Mouse (Mus musculus) right cerebral cortex, postnatal 14 days (tissue): Measurements from ENCODE around the gene Scarf1.

Experiments
- DNase-seq: peaks from one replicate; pipeline ENCODE4 v3.0.0; 2022

Gene Scarf1

DNA sequence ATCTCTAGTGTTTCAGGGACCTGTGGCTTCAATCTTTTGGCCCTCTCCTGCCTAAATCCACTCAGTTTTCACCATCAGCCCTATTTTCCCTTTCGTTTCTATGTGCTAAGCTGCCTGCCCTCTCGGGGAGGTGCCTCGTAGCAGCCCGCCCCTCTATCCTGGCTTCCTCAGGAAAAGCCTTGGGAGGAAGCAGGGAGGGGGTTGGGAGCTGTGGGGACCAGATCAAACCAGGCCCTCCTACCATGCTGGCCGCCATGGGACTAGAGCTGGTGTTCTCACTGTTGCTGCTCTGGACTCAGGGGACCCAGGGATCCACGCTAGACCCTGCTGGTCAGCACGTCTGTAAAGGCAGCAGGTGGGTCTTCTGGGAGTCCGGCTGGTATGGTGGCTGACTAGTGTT lies at the start of gene Scarf1:
Scarf1 (plus strand) TSS at position 205 of the 400 bp plus-strand sequence.
- no peak for DNase-seq

DNA sequence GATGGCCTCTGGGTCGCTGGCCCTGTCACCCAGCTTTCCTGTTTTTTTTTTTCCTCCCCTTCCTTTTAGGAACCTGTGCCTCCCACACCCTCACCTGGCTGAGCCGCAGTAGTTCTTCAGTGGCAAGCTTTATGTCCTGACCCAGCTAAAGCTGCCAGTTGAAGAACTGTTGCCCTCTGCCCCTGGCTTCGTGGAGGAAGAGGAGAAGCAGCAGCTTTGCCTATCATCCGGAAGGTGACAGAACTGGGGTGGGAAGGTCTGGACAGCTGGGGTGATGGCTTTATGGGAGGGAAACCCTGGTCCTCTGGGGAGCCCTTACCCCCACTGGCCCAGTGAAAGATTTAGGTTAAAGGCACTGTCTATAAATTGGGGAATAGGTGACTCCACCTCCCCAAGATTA lies 49.7 kb upstream of the Scarf1 start:
- DNase-seq, result no peak

DNA sequence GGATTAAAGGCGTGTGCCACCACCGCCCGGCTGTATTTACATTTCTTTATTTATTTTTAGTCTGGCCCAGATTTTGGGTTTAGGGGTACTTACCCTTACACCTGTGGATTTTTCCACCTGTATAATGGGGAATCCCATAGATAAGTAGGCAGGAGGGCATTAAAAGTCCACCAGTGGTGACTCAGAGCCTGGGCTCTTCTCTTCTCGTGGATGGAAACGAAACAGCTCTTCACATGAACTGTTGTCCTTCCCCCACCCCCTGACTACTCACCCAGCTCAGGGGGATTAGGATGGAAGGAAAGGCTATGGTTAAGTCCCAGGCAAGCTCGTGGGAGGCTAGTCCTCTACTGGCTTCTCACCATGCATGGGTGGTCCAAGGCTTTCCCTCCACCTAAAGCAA lies 48.9 kb upstream of the Scarf1 start:
- DNase-seq, result no peak

DNA sequence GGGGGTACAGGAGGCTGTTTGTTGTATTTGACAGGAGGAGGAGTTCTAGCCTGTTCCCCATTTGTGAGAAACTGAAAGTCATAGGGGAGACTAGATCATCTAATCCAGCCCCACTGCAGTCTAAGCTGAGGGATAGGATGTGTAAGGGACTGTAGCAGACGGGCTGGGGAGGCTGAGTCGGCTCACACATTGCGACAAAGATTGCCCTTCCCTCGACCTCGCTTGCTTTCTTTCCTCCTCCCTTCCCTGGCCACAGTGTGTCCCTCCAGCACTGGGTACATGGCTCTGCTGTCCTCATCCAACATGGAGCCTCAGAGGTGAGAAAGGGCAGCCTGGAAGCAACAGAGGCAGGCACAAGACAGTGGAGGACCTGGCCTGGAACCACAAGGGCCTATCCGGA lies 48.3 kb upstream of the Scarf1 start:
- no peak for DNase-seq

DNA sequence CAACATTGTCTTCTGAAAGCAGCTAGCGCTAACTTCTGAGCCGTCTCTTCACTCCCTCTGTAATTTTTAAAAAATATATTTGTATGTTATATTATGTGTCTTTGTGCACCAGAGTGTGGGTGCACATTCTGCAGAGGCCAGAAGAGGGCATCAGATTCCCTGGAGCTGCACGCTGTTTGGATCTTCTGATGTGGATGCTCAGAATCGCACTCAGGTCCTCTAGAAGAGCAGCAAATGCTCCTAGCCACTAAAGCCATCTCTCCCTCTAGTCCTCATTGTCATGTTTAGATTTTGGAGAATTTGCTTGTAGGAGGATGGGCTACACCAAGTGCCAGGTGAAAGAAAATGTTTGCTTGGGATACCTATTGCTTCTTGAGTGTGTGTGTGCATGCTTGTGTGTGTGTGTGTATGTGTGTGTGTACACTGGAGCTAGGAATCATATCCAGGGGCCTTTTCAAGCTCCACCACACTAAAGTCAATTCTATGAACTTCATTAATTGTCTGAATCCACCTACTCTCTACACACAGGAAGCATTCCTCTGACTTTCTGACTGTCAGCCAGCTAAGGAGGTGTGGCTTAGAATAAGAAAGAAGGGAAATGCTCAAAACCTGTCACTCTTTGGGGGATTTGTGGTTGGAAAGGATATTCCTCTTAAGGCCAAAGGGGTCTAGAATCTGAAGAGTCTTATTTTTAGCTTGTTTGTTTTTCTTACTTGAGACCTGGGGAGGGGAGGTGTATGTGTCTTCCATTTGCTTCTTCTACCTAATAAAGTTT lies 46.4 kb upstream of the Scarf1 start:
- DNase-seq, result no peak

DNA sequence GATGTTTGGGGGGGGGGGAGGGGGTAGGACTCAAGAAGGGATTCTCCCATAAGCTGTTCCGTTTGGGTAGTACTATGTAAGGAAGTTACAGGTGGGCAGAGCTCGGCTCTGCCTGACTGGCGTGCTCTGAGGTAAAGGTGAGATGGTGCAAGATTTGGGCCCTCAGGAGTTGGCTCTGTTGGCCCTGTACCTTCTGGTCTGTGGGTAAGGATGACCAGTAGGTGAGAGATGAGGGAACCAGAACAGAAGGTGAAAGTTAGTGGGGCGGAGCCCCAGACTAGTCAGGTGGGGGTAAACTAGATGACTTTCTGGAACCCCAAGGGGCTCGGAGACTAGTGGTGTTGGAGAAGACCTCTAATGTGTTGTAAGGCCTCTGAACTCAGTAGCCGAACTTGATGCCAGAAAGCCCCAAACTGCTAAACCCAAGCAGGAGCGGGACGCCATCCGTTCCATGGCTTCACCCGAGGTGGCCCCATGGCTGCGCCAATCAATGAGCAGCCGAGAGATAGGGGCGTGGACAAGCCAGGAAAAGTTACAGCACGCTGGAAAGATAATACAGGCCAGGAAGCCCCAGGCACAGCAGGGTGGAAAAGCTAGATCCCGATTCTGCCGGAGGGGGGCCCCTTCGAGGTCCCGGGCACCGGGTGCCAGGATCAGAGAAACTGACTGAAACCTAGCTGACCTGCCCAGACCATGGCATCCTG lies 45.7 kb upstream of the Scarf1 start:
- DNase-seq, result no peak

DNA sequence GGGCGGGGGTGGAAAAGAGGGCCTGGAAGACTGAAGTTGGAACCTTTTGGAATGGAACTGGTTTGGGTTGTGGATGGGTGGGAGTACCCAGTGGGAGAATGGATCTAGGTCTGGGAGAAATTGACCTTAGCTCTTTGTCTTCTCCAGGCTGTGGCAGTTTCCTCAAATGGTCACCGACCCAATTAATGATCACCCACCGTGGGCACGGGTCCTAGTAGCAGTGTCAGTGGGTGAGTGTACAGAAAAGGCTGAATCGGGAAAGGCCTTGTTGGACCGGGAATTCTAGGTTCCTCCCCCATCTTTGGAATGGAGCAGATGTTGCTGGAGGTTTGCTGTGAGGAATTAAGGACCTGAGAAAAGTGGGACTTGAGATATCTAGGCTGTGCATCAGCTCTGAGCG lies 44.9 kb upstream of the Scarf1 start:
- DNase-seq, result no peak

DNA sequence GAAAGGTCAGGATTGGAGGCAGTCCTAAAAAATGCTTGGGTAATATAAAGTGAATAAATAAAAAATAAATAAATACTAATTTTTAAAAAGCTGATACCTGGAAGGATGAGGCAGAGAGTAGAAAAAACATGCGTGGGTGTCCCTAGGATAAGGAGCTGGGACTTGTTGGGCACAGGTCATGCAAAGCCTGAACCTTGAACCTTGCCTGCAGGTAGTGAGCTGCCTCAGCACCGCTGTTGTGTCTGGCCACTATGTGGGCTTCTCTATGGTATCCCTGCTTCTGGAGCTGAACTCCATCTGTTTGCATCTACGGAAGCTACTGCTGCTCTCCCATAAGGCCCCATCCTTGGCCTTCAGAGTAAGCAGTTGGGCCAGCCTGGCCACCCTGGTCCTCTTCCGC lies 44.1 kb upstream of the Scarf1 start:
- no peak for DNase-seq

DNA sequence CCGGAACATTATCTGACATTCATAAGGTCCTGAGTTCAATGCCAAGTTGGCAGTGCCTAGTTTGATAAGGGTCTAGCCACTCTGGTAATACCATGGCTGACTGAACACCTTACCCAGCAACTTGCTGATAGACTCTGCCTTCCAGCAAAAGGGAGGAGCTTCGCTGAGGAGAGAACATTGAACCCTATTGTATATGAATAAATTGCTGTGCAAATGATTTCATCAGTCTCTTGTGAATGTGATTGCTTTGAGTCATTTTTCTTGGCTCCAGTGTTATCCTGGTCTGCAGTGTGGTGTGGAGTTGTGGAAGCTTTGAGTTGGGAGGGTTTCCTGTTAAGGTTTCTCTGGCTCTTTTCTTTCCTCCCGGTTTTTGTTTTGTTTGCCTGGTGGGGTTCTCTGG lies 42.7 kb upstream of the Scarf1 start:
- no peak for DNase-seq

DNA sequence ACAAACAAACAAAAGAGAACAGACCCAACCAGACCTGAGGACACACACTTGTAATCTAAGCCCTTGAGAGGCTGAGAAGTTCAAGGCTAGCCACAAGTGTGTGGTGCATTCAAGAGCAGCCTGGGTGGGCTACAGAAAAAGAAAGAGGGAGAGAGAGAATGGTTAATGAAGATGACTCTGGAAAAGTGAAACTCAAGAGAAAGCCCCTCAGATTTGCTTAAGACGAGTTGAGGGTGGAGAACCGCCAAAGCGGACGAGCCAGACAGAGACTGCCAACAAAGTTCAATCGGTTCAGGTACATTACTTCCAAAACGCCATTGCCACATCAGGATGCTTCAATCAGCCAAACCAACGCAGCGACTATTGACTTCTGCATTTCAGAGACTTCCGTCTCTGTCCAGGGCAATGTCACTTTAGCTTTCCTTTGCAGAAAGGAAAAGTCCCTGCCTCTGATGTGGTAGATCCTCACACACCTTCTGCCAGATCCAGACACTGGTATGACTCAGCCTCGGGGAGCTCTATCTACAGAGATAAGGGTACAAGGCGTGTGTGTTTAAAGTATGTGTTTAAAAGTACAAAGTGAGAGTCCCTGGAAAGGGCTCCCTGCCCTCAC lies 40.8 kb upstream of the Scarf1 start:
- no peak for DNase-seq

DNA sequence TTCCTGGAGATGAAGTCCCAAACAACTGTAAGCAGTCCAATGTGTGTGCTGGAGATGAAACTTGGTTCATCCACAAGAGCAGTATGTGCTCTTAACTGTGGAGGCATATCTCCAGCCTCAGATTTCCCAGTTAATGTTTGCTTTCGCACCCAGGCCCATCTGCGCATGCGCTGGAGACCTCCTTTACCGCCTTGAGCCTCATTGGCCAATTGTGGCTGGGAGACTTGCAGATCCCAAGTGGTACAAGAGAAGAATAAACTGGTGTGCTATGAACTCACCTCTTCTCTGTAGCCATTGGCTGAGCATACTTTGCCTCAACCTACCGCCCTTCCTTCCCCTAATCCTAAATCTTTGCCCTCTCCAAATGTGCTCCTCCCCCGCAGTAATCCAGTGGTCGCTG lies 40.0 kb upstream of the Scarf1 start:
- DNase-seq, result no peak

DNA sequence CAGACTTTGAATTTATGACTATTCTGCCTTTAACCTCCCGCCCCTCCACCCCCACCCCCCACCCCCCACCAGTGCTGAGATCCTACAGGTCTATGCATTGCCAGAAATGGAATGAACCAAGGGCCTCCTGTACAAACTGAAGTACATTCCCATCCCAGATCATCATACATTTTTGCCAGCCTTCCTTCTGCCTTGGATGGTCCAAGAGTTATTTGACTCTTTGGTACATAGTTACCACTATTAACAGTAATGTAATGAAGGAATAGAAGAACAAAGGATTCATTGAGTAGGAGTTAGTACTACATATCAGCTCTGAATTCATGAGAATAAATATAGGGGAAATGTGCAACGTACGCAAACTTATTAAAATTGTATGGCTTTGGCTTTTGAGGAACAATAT lies 27.1 kb upstream of the Scarf1 start:
- no peak for DNase-seq

DNA sequence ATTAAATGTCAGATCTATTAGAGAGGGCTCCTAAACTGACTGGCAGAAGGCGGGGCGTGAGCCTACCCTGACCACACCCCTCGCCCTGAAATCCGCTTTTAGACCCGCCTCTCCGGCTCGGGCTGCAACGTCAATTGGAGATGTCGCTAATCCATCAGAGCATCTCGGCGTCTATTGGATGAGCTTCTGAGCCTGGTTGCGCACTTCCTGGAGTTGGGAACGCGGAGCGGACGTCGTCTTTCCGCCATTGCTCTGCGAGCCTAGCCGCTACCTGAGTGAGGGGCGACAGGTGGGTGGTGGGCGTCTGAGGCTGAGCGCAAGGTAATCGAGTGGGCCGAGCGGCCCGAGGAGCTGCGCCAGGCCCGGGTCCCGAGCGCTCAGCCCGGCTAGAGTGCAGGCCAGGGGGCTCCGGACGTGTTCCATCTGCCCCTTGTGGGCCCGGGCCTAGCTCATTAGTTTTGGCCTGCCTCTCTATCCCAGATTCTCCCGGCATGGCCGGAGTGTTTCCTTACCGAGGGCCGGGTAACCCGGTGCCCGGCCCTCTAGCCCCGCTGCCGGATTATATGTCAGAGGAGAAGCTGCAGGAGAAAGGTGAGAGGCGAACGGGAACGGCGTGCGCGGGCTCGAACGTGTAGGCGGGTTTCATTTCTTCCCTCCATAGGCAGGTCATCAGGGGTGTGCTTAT lies 26.6 kb upstream of the Scarf1 start, which contains the start of gene Prpf8:
Prpf8 (plus strand) TSS at position 216 of the 685 bp plus-strand sequence.
- peak; percentile 91 for DNase-seq

DNA sequence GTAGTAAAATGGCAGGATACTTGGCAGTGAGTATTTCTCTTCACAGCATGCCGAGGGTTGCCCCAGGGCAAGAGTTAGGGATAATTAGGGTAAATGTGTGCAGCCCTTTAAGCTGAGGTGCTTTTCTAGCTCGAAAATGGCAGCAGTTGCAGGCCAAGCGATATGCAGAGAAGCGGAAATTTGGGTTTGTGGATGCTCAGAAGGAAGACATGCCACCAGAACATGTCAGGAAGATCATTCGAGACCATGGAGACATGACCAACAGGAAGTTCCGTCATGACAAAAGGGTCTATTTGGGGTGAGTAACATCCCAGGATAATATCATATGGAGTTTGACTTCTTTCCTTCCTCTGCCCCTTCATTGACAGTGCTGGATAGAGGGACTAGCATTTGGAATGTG lies 25.8 kb upstream of the Scarf1 start:
- no peak for DNase-seq

DNA sequence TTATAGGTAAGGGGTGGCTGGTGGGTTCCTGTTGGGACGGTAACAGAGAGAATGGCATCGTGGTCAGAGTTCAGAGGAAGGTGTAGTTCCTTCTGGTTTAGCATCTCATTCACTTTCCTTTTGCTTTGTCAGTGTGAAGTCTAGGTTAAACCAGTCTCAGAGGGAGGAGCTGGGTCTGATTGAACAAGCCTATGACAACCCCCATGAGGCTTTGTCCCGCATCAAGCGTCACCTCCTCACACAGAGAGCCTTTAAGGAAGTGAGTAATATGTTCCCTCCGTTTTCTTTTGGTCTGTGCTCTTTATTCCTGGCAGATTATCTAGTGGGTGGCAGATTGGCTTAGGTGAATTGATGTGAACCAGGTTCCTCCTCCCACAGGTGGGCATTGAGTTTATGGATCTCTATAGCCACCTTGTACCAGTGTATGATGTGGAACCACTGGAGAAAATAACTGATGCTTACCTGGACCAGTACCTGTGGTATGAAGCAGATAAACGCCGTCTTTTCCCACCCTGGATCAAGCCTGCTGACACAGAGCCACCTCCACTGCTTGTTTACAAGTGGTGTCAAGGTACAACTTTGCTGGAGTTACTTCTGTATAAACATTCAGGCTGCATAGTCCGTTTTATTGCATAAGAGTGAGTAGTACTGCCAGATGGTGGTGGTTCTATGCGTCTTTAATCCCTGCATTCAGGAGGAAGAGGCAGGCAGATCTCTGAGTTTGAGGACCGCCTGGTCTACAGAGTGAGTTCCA lies 18.9 kb upstream of the Scarf1 start:
- DNase-seq, result no peak

DNA sequence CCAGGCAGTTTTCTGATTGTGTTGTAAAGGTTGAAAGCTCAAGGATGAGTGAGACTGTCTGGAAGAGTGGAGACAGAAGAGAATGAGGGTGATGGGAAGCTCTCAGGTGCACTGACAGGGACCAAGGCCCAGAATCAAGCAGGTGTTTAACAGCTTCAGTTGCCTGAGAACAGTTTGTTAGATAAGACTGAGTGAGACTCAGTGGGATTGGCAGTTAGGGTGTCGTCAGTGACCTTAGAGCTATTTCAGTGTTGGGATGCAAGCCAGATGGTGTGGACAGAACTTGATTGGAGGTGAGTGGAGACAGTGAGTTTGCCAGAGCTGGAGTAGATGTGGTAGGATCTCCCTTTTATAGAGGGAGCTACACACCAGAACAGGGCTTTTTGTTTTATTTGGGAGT lies 15.2 kb upstream of the Scarf1 start:
- no peak for DNase-seq

DNA sequence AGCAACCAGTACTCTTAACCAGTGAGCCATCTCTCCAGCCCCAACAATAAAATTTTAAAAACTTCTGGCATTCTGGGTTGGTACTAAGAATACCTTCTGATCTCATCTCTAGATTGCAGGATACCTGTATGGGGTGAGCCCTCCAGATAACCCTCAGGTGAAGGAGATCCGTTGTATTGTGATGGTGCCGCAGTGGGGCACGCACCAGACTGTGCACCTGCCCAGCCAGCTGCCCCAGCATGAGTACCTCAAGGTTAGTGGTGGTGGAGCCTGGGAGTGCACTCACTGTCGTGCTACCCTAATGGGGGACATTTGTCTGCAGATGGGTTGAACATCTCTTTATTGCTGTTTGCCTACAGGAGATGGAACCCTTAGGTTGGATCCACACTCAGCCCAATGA lies 5.2 kb upstream of the Scarf1 start:
- no peak for DNase-seq

DNA sequence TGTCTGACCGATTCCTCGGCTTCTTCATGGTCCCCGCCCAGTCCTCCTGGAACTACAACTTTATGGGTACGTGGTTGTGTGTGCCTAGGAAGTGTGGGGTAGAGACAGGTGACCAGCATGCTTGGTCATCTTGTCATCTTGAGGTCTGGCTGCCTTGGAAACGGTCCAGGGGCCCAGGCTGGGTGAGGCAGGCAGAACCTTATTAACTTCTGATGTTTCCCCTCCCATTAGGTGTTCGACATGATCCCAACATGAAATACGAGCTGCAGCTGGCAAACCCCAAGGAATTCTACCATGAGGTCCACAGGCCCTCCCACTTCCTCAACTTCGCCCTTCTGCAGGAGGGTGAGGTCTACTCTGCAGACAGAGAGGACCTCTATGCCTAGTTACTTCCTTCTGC lies 4.4 kb upstream of the Scarf1 start:
- no peak for DNase-seq

DNA sequence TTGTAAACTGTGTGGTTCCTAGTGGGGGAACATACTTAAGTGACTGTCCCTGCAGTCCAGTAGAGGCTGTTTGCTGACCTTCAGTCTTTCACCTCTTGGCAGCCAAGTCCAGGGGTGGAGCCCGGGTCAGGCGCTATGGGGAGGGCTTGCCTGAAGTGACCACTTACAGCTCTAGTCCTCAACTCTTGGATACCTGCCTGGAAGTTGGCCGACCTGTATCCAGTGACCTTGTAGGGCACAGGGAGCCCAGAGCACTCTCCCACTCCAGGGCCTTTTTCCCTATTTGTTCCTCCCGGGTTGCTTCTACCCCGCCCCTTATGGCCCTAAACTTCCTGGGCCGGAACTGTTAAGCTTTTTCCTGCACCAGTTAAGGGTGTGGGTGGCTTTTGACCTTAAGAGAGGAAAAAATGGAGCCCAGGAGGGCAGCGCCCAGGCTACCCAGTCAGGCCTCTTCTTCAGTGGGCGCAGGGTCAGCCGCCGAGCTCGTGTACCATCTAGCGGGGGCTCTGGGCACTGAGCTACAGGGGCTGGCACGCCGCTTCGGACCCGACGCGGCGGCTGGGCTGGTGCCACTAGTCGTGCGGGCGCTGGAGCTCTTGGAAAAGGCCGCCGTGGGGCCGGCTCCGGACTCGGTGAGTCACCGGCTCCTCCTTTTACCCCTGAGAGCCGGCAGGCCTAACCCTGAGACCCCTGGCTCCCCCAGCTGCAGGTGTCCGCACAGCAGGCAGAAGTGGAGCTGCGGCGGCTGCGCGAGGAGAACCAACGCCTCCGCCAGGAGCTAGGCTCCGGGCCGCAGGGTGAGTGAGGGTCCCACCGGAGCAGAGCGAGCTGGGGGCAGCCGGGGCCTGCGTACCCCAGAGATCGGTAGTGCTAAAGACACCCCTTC lies 3.4 kb upstream of the Scarf1 start, which contains the start of gene Rilp:
Rilp (plus strand) TSS at position 354 of the 886 bp plus-strand sequence.
- DNase-seq, result peak; percentile 61

DNA sequence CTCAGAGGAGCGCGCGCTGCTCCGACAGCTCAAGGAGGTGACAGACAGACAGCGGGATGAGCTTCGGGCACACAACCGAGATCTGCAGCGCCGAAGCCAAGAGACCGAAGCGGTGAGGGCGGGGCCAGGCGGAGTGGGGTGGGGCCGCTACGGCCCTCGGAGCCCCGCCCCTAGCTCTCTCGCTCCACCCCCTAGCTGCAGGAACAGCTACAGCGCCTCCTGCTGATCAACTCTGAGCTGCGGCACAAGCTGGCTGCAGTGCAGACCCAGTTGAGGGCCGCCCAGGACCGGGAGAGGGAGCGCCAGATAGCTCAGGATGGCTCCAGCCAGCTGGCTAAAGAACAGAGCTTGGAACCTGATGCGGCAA lies 2.7 kb upstream of the Scarf1 start:
- DNase-seq, result peak; percentile 95

DNA sequence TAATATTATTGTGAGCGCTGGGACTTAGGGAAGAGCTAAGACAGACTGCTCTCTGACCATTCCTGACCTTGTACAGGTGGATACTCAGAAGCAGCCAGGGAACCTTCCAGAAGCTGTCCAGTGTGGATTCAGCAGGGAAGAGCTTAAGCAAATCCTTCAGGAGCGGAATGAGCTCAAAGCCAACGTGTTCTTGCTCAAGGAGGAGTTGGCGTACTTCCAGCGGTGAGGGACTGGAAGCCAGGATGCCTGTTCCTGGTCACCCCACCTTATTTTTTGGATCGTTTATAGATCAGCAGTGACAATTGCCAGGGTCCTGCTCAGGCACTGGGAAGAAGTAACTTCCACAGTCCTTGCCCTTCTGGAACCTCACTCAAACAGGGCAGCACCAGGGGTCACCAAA lies 2.1 kb upstream of the Scarf1 start:
- peak; percentile 57 for DNase-seq
